Mouse (Mus musculus): ENCODE measurements around the gene Tmem52.

The Tmem52 gene

GRCm38 (mm10) chr4:155508614-155509013 is 39.7 kb downstream of the Tmem52 start:
- DNase-seq (ENCODE audit: low spot score in 2 of 2) = no peak

DNA sequence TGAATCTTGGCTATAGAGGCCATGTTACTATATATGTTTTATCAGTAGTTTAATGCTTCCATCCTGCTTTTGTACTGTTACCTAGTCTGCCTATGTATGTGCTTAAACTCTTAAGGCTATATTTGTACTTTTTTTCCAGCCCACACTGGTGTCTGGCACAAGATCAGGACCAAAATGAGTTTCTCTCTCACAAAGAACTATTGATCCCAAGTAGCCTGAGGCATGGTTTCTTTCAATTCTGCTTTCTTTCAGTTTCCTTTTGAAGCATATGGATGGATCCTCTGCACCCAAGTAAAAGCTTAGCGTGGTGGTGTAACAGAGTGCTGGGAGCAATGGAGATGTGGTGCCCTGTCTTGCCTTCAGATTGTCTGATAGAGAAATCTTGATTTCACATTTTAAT is 42.1 kb downstream of the Tmem52 start:
- DNase-seq (ENCODE audit: low spot score in 2 of 2) = no peak

DNA sequence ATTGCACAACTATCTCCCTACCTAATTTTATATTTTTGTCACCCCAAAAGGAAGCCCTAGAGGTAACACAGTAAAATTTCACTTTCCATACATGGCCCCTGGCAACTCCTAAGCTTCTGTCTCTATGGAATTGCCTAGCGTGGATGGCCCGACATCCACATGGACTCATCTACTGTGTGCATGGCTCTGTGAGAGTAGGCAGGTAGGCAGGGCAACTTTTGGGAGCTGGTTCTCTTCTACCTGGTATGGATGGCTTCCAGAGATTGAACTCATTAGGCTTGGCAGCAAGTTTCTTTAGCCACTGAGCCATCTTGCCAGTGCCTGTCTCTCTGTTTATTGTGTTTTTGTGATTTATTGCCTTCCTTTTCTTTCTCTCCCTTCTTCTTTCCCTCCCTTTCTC is 45.9 kb downstream of the Tmem52 start:
- DNase-seq (ENCODE audit: low spot score in 2 of 2) = no peak

DNA sequence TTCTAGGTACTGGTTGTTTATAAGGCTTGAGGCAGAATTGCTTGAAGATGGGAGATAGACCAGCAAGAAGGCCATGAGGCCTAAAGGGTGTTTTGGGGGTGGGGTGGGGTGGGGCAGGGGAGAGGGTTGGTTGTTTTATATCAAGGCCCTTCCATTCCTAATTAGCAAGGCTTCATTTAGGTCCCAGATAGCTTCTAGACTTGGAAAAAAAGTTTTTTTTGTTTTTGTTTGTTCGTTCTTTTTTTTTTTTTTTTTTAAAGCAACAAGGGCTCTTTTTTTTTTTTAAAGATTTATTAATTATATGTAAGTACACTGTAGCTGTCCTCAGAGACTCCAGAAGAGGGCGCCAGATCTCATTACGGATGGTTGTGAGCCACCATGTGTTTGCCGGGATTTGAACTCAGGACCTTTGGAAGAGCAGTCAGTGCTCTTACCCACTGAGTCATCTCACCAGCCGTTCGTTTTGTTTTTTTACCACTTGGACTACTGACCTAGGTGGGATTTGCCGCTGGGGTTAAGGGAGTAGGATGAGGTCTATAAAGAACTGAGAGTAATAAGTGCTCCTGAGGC is 49.1 kb downstream of the Tmem52 start:
- no peak for DNase-seq (ENCODE audit: low spot score in 2 of 2)

Data from spleen, postnatal 36 days (tissue).